Mouse (Mus musculus) MEL-GATA-1-ER (cell line): ENCODE measurements at regions not wholly inside any gene's neighbourhood (a gene's known extent, or its start where the extent isn't known, plus 50 kb on each side); places are given as distances from the start of the nearest gene placed in this dataset.

ENCODE experiments used
- DNase-seq: peaks from one replicate; pipeline ENCODE4 v3.0.0-alpha.2; 2012; ENCODE audit warnings: low read depth; ENCODE audit errors: extremely low read depth

- peak; percentile 1 for DNase-seq
These were observed 140.9 kb upstream of the Cts3 start for GRCm38 (mm10) chr13:61710823-61711222.

GRCm38 (mm10) chr13:61665729-61666128 is 95.8 kb upstream of the Cts3 start:
- no peak for DNase-seq
